Mouse (Mus musculus): Measurements from ENCODE around the gene Cnot10. TPM values are rescaled to one million over a fixed set of nuclear protein-coding genes. Genes with fewer than 3 reads are reported as not detected.

Gene Cnot10
- polyA plus RNA-seq, 1 experiment from 2014 or later: 68.7 TPM

DNA sequence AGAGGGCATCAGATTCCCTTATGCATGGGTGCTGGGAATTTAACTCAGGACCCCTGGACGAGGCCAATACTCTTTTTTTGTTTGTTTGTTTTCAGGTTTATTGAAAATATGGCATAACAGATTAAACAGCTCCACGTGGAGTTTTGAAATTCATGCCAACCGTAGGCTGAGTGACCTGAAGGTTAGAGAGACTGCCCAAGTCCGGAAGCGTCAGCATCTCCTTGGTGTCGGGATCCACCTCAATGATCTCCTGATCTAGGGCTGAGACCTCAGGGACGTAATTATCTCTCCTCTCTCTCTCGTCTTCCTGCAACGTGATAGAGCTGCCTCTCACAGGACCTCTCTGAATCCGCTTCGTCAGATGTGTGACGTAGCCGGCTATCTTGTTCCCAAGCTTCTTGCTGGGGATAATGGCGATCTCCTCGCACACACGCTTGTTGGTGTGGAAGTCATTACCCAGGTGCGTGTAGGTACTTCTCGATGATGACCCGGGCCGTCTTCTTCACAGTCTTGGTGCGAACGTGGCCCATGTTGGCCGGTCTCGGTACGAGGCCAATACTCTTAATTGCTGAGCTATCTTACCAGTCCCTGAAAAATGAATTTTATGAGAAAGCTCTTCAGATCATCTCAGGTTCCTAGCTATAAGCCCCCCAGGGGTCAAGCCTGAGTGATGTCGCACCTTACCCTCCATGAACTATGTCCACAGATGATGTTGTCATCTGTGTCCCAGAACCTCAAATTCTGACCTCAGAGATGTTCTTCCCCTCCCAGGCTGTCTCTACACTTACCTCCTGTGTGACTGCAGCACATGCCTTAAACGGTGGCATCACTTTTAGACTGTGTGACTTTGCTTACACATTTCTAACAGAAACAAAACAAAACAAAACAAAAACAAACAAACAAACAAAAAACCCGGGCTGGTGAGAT lies 7.8 kb upstream of the Cnot10 start:
- Histone ChIP-seq H3K27me3 (peaks cover 22% of the 10 kb centered on the region; the same call in 1 of the 2 replicates), H3K9me3 (replicated peaks) (no peaks in the 10 kb centered on the region), H3K4me2 (no peak overlapping the region), H3K4me3 (replicated peaks) (no peak overlapping the region), H3K9ac (no peak overlapping the region), H3K27ac (no peak overlapping the region), H3K36me3 (no peaks in the 10 kb centered on the region), H3K4me1 (no peaks in the 10 kb centered on the region)
- ATAC-seq (replicated peaks; ENCODE audit: low FRiP score): no peak
- WGBS: 82% methylated on average over 28 of the region's 28 CpGs

DNA sequence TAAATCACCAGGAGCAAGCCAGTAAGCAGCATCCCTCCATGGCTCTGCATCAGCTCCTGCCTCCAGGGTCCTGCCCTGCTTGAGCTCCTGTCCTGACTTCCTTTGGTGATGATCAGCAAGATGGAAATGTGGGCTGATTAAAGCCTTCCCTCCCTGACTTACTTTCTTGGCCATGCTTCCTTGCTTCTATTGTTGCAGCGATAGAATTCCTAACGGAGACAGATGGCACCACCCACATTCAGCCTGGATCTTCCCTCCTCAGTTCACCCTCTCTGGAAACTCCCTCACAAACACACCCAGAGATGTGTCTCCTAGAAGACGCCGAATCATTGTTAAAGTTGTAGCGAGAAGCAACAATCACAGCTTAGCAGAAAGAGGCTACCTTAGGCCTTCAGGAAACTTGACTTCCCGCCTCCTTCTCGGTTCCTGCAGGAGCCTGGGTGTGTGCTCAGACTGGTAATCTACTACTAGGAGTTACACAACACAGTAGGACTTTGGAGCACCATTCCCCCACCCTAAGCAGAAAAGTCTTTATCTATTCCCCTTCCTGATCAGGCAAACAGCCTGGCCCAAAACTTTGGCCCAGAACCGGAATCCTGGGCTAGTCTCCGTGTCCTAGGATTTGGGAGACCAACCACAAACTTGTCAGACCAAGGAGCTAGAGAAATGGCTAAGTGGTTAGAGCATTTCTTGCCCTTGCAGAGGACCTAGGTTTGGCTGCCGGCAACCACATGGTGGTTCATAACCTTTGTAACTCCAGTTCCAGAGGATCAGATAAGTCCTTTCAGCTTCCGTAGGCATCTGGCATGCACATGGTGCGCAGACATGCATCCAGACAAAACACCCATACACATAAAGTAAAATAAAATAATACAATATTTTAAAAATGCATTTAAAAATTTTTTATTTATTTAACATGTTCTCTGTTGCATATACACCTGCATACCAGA lies 6.8 kb upstream of the Cnot10 start:
- Histone ChIP-seq H3K4me2 (no peak overlapping the region), H3K4me1 (no peaks in the 10 kb centered on the region), H3K4me3 (replicated peaks) (no peak overlapping the region), H3K36me3 (no peaks in the 10 kb centered on the region), H3K27me3 (peaks cover 25% of the 10 kb centered on the region; the same call in 1 of the 2 replicates), H3K9ac (no peak overlapping the region), H3K9me3 (replicated peaks) (no peaks in the 10 kb centered on the region), H3K27ac (no peak overlapping the region)
- ATAC-seq (replicated peaks; ENCODE audit: low FRiP score): no peak
- WGBS: 88% methylated on average over 12 of the region's 12 CpGs

DNA sequence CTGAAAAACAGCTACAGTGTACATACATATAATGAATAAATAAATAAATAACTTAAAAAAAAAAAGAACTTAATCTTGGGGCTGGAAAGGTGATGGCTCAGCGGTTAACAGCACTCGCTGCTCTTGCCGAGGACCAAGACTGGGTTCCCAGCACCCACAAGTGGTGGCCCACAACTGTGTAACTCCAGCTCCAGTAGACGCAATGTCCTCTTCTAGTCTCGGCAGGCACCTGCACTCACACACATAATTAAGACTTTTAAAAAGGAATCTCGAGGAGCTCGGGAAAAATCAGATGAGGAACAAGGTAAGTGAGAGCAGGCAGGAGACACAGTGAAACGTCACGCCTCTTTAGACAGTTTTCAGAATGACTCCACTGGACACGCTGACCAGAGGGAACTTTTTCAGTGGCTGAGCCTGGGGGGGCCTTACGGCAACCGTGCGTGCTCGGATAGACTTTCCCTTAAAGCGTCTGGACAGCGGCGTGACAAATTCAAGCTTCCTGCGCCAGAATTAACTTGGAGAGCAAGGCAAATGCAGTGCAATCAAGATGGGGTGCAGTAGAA lies 717 bp downstream of the Cnot10 start:
- peak; percentile 5; the same call in 1 of the 2 replicates for ATAC-seq (replicated peaks; ENCODE audit: low FRiP score)
- Histone ChIP-seq H3K9me3 (replicated peaks) (no peaks in the 10 kb centered on the region), H3K27ac (peak overlapping the region; percentile 90), H3K4me1 (peaks cover 19% of the 10 kb centered on the region), H3K4me3 (replicated peaks) (peak overlapping the region; percentile 79), H3K27me3 (peaks cover 16% of the 10 kb centered on the region; the same call in 1 of the 2 replicates), H3K9ac (peak overlapping the region; percentile 78), H3K4me2 (peak overlapping the region; percentile 77), H3K36me3 (peaks cover 21% of the 10 kb centered on the region)
- 12% methylated on average over 18 of the region's 18 CpGs for WGBS

DNA sequence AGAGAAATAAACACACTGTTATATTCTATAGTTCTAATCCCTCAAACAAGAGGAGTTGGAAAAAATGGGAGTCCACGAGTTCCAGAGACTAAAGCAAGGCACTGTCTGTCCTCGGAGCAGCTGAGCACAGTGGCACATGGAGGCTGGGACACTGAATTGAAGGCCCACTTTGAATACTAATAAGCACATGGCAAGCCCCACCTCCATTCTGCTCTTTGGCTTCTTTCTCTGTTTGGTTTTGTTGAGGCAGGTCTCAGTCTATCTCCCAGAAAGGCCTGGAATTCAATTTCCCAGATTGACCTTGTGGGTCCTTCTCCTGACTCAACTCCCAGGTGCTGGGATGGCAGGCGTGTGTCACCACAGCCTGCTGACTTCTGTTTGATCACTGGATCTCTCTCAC lies 3.2 kb downstream of the Cnot10 start:
- H3K9ac ChIP-seq: no peak overlapping the region
- H3K27ac ChIP-seq: no peak overlapping the region
- no peaks in the 10 kb centered on the region for H3K27me3 ChIP-seq
- no peaks in the 10 kb centered on the region for H3K9me3 ChIP-seq (replicated peaks)
- peaks cover 19% of the 10 kb centered on the region for H3K4me1 ChIP-seq
- no peak overlapping the region for H3K4me3 ChIP-seq (replicated peaks)
- H3K36me3 ChIP-seq: peaks cover 24% of the 10 kb centered on the region
- H3K4me2 ChIP-seq: no peak overlapping the region
- no peak for ATAC-seq (replicated peaks; ENCODE audit: low FRiP score)
- WGBS: 93% methylated on average over 3 of the region's 3 CpGs

DNA sequence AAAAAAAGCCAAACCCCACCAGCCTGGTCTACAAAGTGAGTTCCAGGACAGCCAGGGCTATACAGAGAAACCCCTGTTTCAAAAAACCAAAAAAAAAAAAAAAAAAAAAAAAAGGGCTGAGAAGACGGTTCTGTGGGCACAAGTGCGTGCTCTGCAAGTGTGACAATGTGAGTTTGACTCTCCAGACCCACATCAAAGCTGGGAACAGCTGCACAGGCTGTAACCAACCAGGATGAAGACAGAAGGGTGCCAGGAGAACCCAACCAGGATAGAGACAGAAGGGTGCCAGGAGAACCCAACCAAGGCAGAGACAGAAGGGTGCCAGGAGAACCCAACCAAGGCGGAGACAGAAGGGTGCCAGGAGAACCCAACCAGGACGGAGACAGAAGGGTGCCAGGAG lies 3.8 kb downstream of the Cnot10 start:
- H3K9me3 ChIP-seq (replicated peaks): no peaks in the 10 kb centered on the region
- H3K27me3 ChIP-seq: no peaks in the 10 kb centered on the region
- H3K9ac ChIP-seq: no peak overlapping the region
- H3K4me2 ChIP-seq: no peak overlapping the region
- no peak for ATAC-seq (replicated peaks; ENCODE audit: low FRiP score)
- H3K36me3 ChIP-seq: peaks cover 28% of the 10 kb centered on the region
- peaks cover 19% of the 10 kb centered on the region for H3K4me1 ChIP-seq
- 100% methylated on average over 4 of the region's 4 CpGs for WGBS
- H3K4me3 ChIP-seq (replicated peaks): no peak overlapping the region
- no peak overlapping the region for H3K27ac ChIP-seq

DNA sequence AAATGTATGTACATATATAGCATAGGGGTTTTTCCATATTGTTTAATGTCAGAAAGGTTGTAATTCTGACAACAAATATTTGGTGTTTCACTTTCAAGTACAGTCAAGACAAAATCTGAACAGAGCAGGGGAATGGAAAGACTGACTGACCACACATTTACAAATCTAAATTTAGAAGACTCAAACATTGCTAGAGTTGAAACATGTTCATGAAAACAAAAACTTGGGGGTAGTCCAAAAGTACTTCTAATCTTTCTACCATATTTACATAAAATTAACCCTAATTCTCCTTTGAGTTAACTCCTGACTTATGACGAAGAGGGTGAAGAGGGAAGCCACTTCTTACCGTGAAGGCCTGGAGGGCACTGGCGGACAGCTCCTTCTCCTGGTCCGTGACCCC lies 7.7 kb downstream of the Cnot10 start:
- Histone ChIP-seq H3K27me3 (no peaks in the 10 kb centered on the region), H3K36me3 (peaks cover 54% of the 10 kb centered on the region), H3K4me1 (0 out of 2 replicates have a peak, but pooled peaks cover 1% of the 10 kb centered on the region), H3K4me2 (no peak overlapping the region), H3K27ac (no peak overlapping the region), H3K9ac (no peak overlapping the region), H3K9me3 (replicated peaks) (no peaks in the 10 kb centered on the region), H3K4me3 (replicated peaks) (no peak overlapping the region)
- ATAC-seq (replicated peaks; ENCODE audit: low FRiP score): no peak
- 59% methylated on average over 4 of the region's 4 CpGs for WGBS

DNA sequence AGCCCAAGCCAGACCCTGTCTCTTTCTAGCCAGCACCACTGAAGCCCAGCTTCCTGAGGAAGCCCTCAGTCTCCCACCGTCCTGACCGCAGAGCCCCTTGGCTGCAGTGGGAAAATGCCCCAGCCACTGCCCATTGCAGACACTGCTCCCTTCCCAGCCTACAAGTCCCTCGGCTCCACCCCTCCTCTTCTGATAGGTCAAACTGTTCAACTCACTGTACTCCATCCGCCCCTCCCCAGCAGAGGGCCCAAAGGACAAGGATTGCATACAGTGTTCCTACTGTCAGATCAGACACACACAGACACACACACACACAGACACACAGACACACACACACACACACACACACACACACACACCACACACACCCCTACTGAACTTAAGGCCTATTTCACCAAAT lies 13.3 kb downstream of the Cnot10 start:
- ATAC-seq (replicated peaks; ENCODE audit: low FRiP score): no peak
- H3K4me2 ChIP-seq: no peak overlapping the region
- no peak overlapping the region for H3K27ac ChIP-seq
- 69% methylated on average over 4 of the region's 4 CpGs for WGBS
- no peak overlapping the region for H3K9ac ChIP-seq
- H3K4me3 ChIP-seq (replicated peaks): no peak overlapping the region
- peaks cover 94% of the 10 kb centered on the region for H3K36me3 ChIP-seq
- no peaks in the 10 kb centered on the region for H3K4me1 ChIP-seq
- no peaks in the 10 kb centered on the region for H3K9me3 ChIP-seq (replicated peaks)
- no peaks in the 10 kb centered on the region for H3K27me3 ChIP-seq

DNA sequence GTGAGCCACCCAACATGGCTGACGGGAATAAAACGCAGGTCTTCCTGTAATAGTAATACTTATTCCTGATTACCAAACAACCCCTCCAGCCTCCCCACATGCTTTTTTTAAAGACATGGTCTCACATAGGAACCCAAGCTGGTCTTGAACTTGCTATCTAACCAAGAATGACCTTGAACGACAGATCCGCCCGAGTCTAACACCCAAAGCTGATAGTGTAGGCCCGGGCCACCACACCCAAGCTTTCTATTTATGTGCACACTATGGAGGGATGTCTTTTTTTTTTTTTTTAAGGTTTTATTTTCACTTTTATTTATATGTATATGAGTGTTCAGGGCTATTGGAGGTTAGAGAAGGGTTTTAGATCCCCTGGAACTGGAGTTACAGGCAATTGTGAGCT lies 15.8 kb downstream of the Cnot10 start:
- 93% methylated on average over 6 of the region's 6 CpGs for WGBS
- Histone ChIP-seq H3K27ac (no peak overlapping the region), H3K9ac (no peak overlapping the region), H3K9me3 (replicated peaks) (no peaks in the 10 kb centered on the region), H3K4me1 (no peaks in the 10 kb centered on the region), H3K27me3 (no peaks in the 10 kb centered on the region), H3K4me2 (no peak overlapping the region), H3K4me3 (replicated peaks) (no peak overlapping the region), H3K36me3 (peaks cover 95% of the 10 kb centered on the region)
- no peak for ATAC-seq (replicated peaks; ENCODE audit: low FRiP score)

DNA sequence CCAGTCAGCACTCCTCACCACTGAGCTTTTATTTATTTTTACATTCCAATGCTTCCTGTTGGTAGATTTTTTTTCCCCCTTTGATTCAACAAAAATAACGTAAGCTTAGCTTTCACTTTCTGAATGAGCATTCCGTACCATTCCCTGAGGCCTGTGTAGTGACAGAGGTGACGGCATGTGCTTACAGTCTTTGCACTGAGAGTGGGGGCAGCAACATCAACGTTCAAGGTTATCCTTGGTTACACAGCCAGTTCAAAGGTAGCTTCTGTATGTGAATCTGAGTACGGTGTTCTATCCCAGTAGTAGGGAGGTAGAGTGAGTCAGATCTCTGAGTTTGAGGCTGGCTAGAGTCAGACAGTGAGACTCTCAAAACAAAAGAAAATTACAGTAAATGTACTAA lies 18.8 kb downstream of the Cnot10 start:
- no peak overlapping the region for H3K9ac ChIP-seq
- H3K4me3 ChIP-seq (replicated peaks): no peak overlapping the region
- no peak overlapping the region for H3K27ac ChIP-seq
- WGBS: 82% methylated on average over 5 of the region's 5 CpGs
- no peak overlapping the region for H3K4me2 ChIP-seq
- no peaks in the 10 kb centered on the region for H3K27me3 ChIP-seq
- no peak for ATAC-seq (replicated peaks; ENCODE audit: low FRiP score)
- no peaks in the 10 kb centered on the region for H3K4me1 ChIP-seq
- H3K36me3 ChIP-seq: peaks cover 88% of the 10 kb centered on the region
- no peaks in the 10 kb centered on the region for H3K9me3 ChIP-seq (replicated peaks)

DNA sequence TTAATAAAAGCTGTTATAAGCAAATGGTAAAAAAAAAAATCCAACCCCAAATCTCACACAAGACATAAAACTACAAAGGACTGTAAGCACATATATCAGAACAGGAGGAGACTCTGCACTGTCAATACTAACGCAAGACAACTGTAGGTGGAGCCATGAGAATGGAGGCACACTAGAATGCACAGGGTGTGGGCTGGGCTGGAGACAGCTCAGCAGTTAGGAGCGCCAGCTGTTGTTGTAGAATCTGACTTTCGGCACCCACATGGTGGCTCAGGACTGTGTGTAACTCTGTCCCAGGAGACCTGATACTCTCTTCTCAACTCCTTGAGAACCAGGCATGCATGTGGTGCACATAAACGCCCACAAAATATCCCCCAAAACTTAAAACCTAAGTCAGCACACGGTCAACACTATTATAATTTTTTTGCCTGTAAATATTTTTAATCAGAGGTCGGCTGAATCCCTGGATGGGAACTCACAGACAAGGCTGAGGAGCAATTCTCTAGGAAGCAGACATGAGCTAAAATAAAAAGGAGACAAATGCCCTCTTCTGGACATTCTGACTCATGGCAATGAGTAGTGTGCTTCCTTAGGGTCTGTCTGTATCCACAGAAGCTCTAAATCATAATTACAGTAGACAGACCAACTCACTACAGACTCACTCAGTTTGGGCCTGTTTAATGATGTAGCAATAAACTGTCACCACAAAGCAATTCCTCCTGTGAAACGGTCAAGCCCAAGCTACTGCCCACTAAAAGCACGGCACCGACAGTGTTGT lies 25.6 kb downstream of the Cnot10 start:
- Histone ChIP-seq H3K4me1 (no peaks in the 10 kb centered on the region), H3K4me2 (no peak overlapping the region), H3K27me3 (no peaks in the 10 kb centered on the region), H3K9me3 (replicated peaks) (no peaks in the 10 kb centered on the region), H3K9ac (no peak overlapping the region), H3K27ac (no peak overlapping the region), H3K36me3 (peaks cover 85% of the 10 kb centered on the region), H3K4me3 (replicated peaks) (no peak overlapping the region)
- 75% methylated on average over 9 of the region's 9 CpGs for WGBS
- no peak; the same call in 1 of the 2 replicates for ATAC-seq (replicated peaks; ENCODE audit: low FRiP score)

DNA sequence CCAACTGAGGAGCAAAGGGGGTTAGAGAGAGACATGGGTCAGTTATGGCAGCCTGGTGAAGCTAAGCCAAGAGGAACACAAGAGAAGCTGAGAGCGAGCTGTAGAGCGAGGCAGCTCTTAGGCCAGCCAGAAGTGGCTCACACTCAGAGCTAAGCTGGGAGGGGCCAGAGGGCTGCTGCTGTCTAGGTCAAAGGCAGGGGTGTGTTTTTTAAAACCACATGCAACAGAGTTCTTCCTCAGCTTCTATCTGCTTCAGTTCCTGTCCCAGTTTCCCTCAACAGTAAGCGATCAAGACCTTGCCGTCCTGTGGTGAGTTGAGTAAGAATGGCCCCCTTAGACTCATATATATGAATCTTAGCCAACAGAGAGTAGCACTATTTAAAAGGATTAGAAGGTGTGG lies 27.0 kb downstream of the Cnot10 start:
- WGBS: 98% methylated on average over 4 of the region's 4 CpGs

More for the DNA sequence above, 27.0 kb downstream of the Cnot10 start:
- Histone ChIP-seq H3K27ac (no peak overlapping the region), H3K4me3 (replicated peaks) (no peak overlapping the region), H3K4me1 (no peaks in the 10 kb centered on the region), H3K9ac (no peak overlapping the region), H3K9me3 (replicated peaks) (no peaks in the 10 kb centered on the region), H3K4me2 (no peak overlapping the region), H3K27me3 (no peaks in the 10 kb centered on the region), H3K36me3 (peaks cover 86% of the 10 kb centered on the region)
- no peak for ATAC-seq (replicated peaks; ENCODE audit: low FRiP score)

Data from kidney, embryonic 15.5 days (tissue).